8 mouse cellular contexts compared by ENCODE assay signal in genomic region chr11:3408997-3409732, GRCm38 (mm10). TPM values are rescaled to one million over a fixed set of nuclear protein-coding genes. Genes with fewer than 3 reads are reported as not detected.
DNase-seq lines count a peak whose midpoint lies in the region; ATAC-seq and TF ChIP-seq lines count a peak whose summit lies in the region.

Gene Limk2, minus strand, starts transcription at chr11:3409189.

- peak within 1 kb of the TSS; percentile 74 for H3K4me3 ChIP-seq in embryonic facial prominence, embryonic 14.5 days (ENCODE audit: low read depth, low read length)
- H3K4me3 ChIP-seq in limb, embryonic 14.5 days (replicated peaks; ENCODE audit: low read length), result peak within 1 kb of the TSS; percentile 76
- peak within 1 kb of the TSS; percentile 62 for H3K4me3 ChIP-seq in midbrain, postnatal 0 days (ENCODE audit: low read depth, low read length)

- H3K9me3 ChIP-seq in embryonic facial prominence, embryonic 14.5 days (ENCODE audit: control insufficient read depth, low read length), result no peaks in the 10 kb centered on the region
- H3K9me3 ChIP-seq in limb, embryonic 14.5 days (ENCODE audit: control insufficient read depth, low read length), result peaks cover 3% of the 10 kb centered on the region; the same call in 1 of the 2 replicates
- H3K9me3 ChIP-seq in midbrain, postnatal 0 days (ENCODE audit: low read length), result no peaks in the 10 kb centered on the region

- peak; percentile 87 for DNase-seq in 3T3-L1 (ENCODE audit: low read depth, low spot score)
- peak; percentile 89 to 91 for DNase-seq in adrenal gland, postnatal 4 days (ENCODE audit: low spot score in 2 of 2)
- DNase-seq in embryonic facial prominence, embryonic 14.5 days (ENCODE audit: low spot score), result peak; percentile 92
- DNase-seq in heart, adult 8-10 months (ENCODE audit: low spot score), result peak; percentile 88
- DNase-seq in kidney, adult 9 months, result peak; percentile 92
- DNase-seq in limb, embryonic 14.5 days (ENCODE audit: low spot score), result peak; percentile 84
- DNase-seq in midbrain, postnatal 0 days (ENCODE audit: low spot score), result peak; percentile 85
- DNase-seq in spleen, postnatal 14 days (ENCODE audit: low spot score in 2 of 2), result peak; percentile 92 to 94

- ATAC-seq in embryonic facial prominence, embryonic 14.5 days (ENCODE audit: low read depth), result peak; percentile 97
- peak; percentile 88 for ATAC-seq in limb, embryonic 14.5 days (ENCODE audit: low FRiP score, low read depth)
- ATAC-seq in midbrain, postnatal 0 days (ENCODE audit: low FRiP score), result peak; percentile 90

- TF ChIP-seq POLR2A in limb, embryonic 14.5 days (IDR thresholded peaks at IDR 0.05; ENCODE audit: borderline replicate concordance, extremely low read depth, insufficient read depth, insufficient read length), result no peak

- 4% methylated on average over 33 of the region's 45 CpGs for WGBS in embryonic facial prominence, embryonic 14.5 days
- WGBS in limb, embryonic 14.5 days, result 3% methylated on average over 43 of the region's 45 CpGs
- WGBS in midbrain, postnatal 0 days, result 2% methylated on average over 45 of the region's 45 CpGs

- H3K9ac ChIP-seq in embryonic facial prominence, embryonic 14.5 days (ENCODE audit: low read depth, low read length), result peak within 1 kb of the TSS; percentile 80
- H3K9ac ChIP-seq in limb, embryonic 14.5 days (ENCODE audit: low read depth, low read length, severe bottlenecking), result peak within 1 kb of the TSS; percentile 76
- peak within 1 kb of the TSS; percentile 84 for H3K9ac ChIP-seq in midbrain, postnatal 0 days (replicated peaks; ENCODE audit: low read length, poor library complexity, severe bottlenecking)

- peaks cover 7% of the 10 kb centered on the region; the same call in 1 of the 2 replicates for H3K36me3 ChIP-seq in embryonic facial prominence, embryonic 14.5 days (ENCODE audit: control insufficient read depth, insufficient read depth, low read length)
- peaks cover 3% of the 10 kb centered on the region; the same call in 1 of the 2 replicates for H3K36me3 ChIP-seq in limb, embryonic 14.5 days (ENCODE audit: control insufficient read depth, insufficient read depth, low read length)
- no peaks in the 10 kb centered on the region for H3K36me3 ChIP-seq in midbrain, postnatal 0 days (ENCODE audit: insufficient read depth, low read length)

- TF ChIP-seq CTCF in midbrain, postnatal 0 days (IDR thresholded peaks at IDR 0.05), result peak; percentile 83

- 0 out of 2 replicates have a peak, but pooled peaks cover 7% of the 10 kb centered on the region for H3K4me1 ChIP-seq in embryonic facial prominence, embryonic 14.5 days (ENCODE audit: control insufficient read depth, insufficient read depth, low read length)
- peaks cover 7% of the 10 kb centered on the region for H3K4me1 ChIP-seq in limb, embryonic 14.5 days (ENCODE audit: control insufficient read depth, insufficient read depth, low read length)
- no peaks in the 10 kb centered on the region for H3K4me1 ChIP-seq in midbrain, postnatal 0 days (ENCODE audit: insufficient read depth, low read length)

- peak within 1 kb of the TSS; percentile 77 for H3K4me2 ChIP-seq in embryonic facial prominence, embryonic 14.5 days (ENCODE audit: low read depth, low read length)
- peak within 1 kb of the TSS; percentile 70 for H3K4me2 ChIP-seq in limb, embryonic 14.5 days (replicated peaks; ENCODE audit: low read depth, low read length, severe bottlenecking)
- peak within 1 kb of the TSS; percentile 79 for H3K4me2 ChIP-seq in midbrain, postnatal 0 days (ENCODE audit: low read depth, low read length, poor library complexity, severe bottlenecking)

- H3K27me3 ChIP-seq in embryonic facial prominence, embryonic 14.5 days (replicated peaks; ENCODE audit: control insufficient read depth, insufficient read depth, low read length), result no peaks in the 10 kb centered on the region
- no peaks in the 10 kb centered on the region for H3K27me3 ChIP-seq in limb, embryonic 14.5 days (ENCODE audit: control insufficient read depth, insufficient read depth, low read length)
- H3K27me3 ChIP-seq in midbrain, postnatal 0 days (ENCODE audit: insufficient read depth, low read length), result no peaks in the 10 kb centered on the region

- peak within 1 kb of the TSS; percentile 56; the same call in 1 of the 2 replicates for H3K27ac ChIP-seq in embryonic facial prominence, embryonic 14.5 days (replicated peaks; ENCODE audit: low read depth, low read length)
- H3K27ac ChIP-seq in limb, embryonic 14.5 days (replicated peaks; ENCODE audit: low read depth, low read length), result peak within 1 kb of the TSS; percentile 30; the same call in 1 of the 2 replicates
- H3K27ac ChIP-seq in midbrain, postnatal 0 days (ENCODE audit: low read depth, low read length), result peak within 1 kb of the TSS; percentile 62

RNA-seq across cellular contexts. Expression of gene Limk2, which starts in this region (rescaled TPM):
- 10 to 100 TPM; 42.8 to 44.0 TPM for total RNA-seq in adrenal gland, postnatal 4 days (2021)
- polyA plus RNA-seq in embryonic facial prominence, embryonic 14.5 days (2014; fragmentation: Nextera tagmentation; extraction: Ambion mirVana), result 63.8 and 74.8 TPM in 2 replicates
- total RNA-seq in heart, adult 8-10 months (2022), result 10 to 100 TPM; 16.7 to 25.5 (median 19.4) TPM
- 89.5 and 91.1 TPM in 2 replicates for polyA plus RNA-seq in limb, embryonic 14.5 days (2012; rRNA removed)
- 93.5 TPM in 2 replicates for polyA plus RNA-seq in limb, embryonic 14.5 days (2014; fragmentation: Nextera tagmentation; extraction: Ambion mirVana)
- total RNA-seq in midbrain, postnatal 0 days (2014; rRNA removed), result 250 and 290 TPM in 2 replicates
- 134 and 149 TPM in 2 replicates for polyA plus RNA-seq in midbrain, postnatal 0 days (2015; fragmentation: Nextera tagmentation; extraction: Ambion mirVana)

Comparison
In these comparisons a context has a peak if more than half of its experiments do, and no peak if none do; other contexts are left out.
1. Peak in every context shown above with its lines: DNase-seq, ATAC-seq, H3K4me3 ChIP-seq and H3K27ac ChIP-seq.